Mouse (Mus musculus): ENCODE data around the gene Otulinl.

The Otulinl gene

GRCm38 (mm10) chr15:27678511-27678910 lies 2.9 kb downstream of the Otulinl start:
- no peak for DNase-seq

GRCm38 (mm10) chr15:27677801-27678200 lies 3.6 kb downstream of the Otulinl start:
- DNase-seq, result no peak

- no peak for DNase-seq
These were observed 5.2 kb downstream of the Otulinl start for GRCm38 (mm10) chr15:27676211-27676610.

- no peak for DNase-seq
These were observed 6.3 kb downstream of the Otulinl start for GRCm38 (mm10) chr15:27675122-27675521.

- DNase-seq, result peak; percentile 90
These were observed 7.3 kb downstream of the Otulinl start for GRCm38 (mm10) chr15:27674041-27674440.

- no peak for DNase-seq
These were observed 8.2 kb downstream of the Otulinl start for GRCm38 (mm10) chr15:27673151-27673550.

- no peak for DNase-seq
These were observed 9.1 kb downstream of the Otulinl start for GRCm38 (mm10) chr15:27672259-27672658.

- no peak for DNase-seq
These were observed 9.7 kb downstream of the Otulinl start for GRCm38 (mm10) chr15:27671612-27672245.

GRCm38 (mm10) chr15:27670708-27671107 lies 10.7 kb downstream of the Otulinl start:
- DNase-seq, result no peak

GRCm38 (mm10) chr15:27669931-27670411 lies 11.4 kb downstream of the Otulinl start:
- no peak for DNase-seq

GRCm38 (mm10) chr15:27669276-27669675 lies 12.1 kb downstream of the Otulinl start:
- no peak for DNase-seq

GRCm38 (mm10) chr15:27668557-27668956 lies 12.8 kb downstream of the Otulinl start:
- DNase-seq, result no peak

GRCm38 (mm10) chr15:27668001-27668461 lies 13.3 kb downstream of the Otulinl start:
- DNase-seq, result no peak

- no peak for DNase-seq
These were observed 14.4 kb downstream of the Otulinl start for GRCm38 (mm10) chr15:27666911-27667539.

GRCm38 (mm10) chr15:27665392-27665911 lies 15.9 kb downstream of the Otulinl start:
- DNase-seq, result peak; percentile 73

- no peak for DNase-seq
These were observed 17.3 kb downstream of the Otulinl start for GRCm38 (mm10) chr15:27664126-27664525.

GRCm38 (mm10) chr15:27662699-27663098 lies 18.7 kb downstream of the Otulinl start:
- no peak for DNase-seq

- no peak for DNase-seq
These were observed 19.7 kb downstream of the Otulinl start for GRCm38 (mm10) chr15:27661696-27662095.

- DNase-seq, result peak; percentile 93
These were observed 21.7 kb downstream of the Otulinl start for GRCm38 (mm10) chr15:27659592-27660244.

- no peak for DNase-seq
These were observed 22.2 kb downstream of the Otulinl start for GRCm38 (mm10) chr15:27659143-27659542.

GRCm38 (mm10) chr15:27658356-27658755 lies 23.0 kb downstream of the Otulinl start:
- no peak for DNase-seq

GRCm38 (mm10) chr15:27657866-27658265 lies 23.5 kb downstream of the Otulinl start:
- DNase-seq, result no peak

GRCm38 (mm10) chr15:27656626-27657025 lies 24.8 kb downstream of the Otulinl start:
- DNase-seq, result no peak

GRCm38 (mm10) chr15:27655015-27655414 lies 26.4 kb downstream of the Otulinl start:
- DNase-seq, result no peak
